Comparison of ENCODE assay signal across 9 mouse cellular contexts in the genomic region with DNA sequence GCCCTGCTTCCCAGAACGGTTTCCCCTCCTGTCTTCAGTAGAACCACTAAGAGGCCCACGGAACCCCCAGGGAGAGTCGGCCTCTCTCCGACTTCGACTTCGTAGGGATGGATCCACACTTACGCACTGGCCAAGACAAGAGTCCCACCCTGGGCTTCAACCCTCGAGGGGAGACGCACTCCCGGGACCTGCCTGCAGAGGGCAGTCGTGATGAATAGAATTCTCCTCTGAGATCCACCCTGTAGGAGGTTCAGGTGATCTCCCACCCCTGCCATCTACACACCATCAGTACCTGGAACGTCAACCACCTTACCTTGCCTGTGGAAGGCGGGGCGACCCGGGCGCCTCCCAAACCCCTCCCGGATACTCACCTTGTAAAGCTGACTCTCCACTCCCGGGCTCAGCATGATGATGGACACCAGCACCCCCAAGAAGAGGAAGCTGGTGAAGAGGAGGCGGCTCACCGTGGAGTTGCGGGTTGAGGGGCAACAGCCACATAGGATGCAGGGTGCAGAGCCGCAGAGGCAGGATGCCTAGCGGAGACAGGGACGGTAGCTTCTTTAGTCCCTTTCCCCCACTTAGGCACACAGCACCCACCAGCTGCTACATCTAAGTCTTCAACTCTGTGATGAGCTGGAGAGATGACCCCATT. TPM values are rescaled to one million over a fixed set of nuclear protein-coding genes. Genes with fewer than 3 reads are reported as not detected.
DNase-seq lines count a peak whose midpoint lies in the region; ATAC-seq and TF ChIP-seq lines count a peak whose summit lies in the region.
"Had no signal": no experiment of that assay in that cellular context is flagged by ENCODE, and none has a peak within 500 bp of the region (broad histone marks: within the 10 kb centered on the region; RNA-seq: fewer than 3 reads in every experiment).

No protein-coding gene starts in this region.

- peak; percentile 84 for TF ChIP-seq CTCF in heart, adult 2 months (IDR thresholded peaks at IDR 0.05)
- TF ChIP-seq CTCF in lung, embryonic 14.5 days (IDR thresholded peaks at IDR 0.05; ENCODE audit: low read depth), result peak; percentile 77

- peak; percentile 25 to 50 for DNase-seq in CD8-positive naive resting alpha-beta T cell, adult 2 months (ENCODE audit: low read depth in 2 of 2, low spot score in 2 of 2)
- DNase-seq in ZHBTc4 (ENCODE audit: low read depth, low spot score), result peak; percentile 88
- peak; percentile 77 for DNase-seq in embryo, embryonic 9.5 days (ENCODE audit: extremely low spot score)
- DNase-seq in heart, adult 2 months, result peak; percentile 45 to 78
- DNase-seq in kidney, postnatal 14 days, result peak; percentile 66
- peak; percentile 79 for DNase-seq in lung, embryonic 14.5 days
- peak; percentile 83 for DNase-seq in retina, embryonic 14.5 days (ENCODE audit: low spot score)
- peak; percentile 56 to 59 for DNase-seq in urinary bladder, postnatal 36 days (ENCODE audit: low spot score in 2 of 2)

- H3K79me2 ChIP-seq in heart, adult 2 months (replicated peaks; ENCODE audit: control insufficient read depth, insufficient read depth, low read length), result no peaks in the 10 kb centered on the region

- no peak for ATAC-seq in lung, embryonic 14.5 days (ENCODE audit: insufficient read depth)

- no peak overlapping the region for H3K4me3 ChIP-seq in heart, adult 2 months
- H3K4me3 ChIP-seq in lung, embryonic 14.5 days (ENCODE audit: low read depth, low read length), result no peak overlapping the region

- no peak for TF ChIP-seq POLR2A in heart, adult 2 months (IDR thresholded peaks at IDR 0.05; ENCODE audit: insufficient read depth, low read depth, low read length)

- no peaks in the 10 kb centered on the region for H3K4me1 ChIP-seq in heart, adult 2 months (ENCODE audit: control insufficient read depth, insufficient read depth, low read length)
- no peaks in the 10 kb centered on the region; the same call in 1 of the 2 replicates for H3K4me1 ChIP-seq in lung, embryonic 14.5 days (ENCODE audit: insufficient read depth)

- WGBS in heart, adult 2 months, result 19% methylated on average over 24 of the region's 24 CpGs
- WGBS in lung, embryonic 14.5 days, result 21% methylated on average over 24 of the region's 24 CpGs

- no peak overlapping the region for H3K27ac ChIP-seq in heart, adult 2 months
- no peak overlapping the region for H3K27ac ChIP-seq in lung, embryonic 14.5 days (ENCODE audit: low read depth)

- intact Hi-C loops in heart, adult 2 months (cut with DNase I), result loop anchor here (1.0 kb wide), 1 partner anchor 27 kb away; no protein-coding TSS in a partner anchor

- TF ChIP-seq EP300 in heart, adult 2 months (IDR thresholded peaks at IDR 0.05; ENCODE audit: insufficient read depth, low read depth, low read length), result no peak

- H3K27me3 ChIP-seq in heart, adult 2 months (ENCODE audit: control insufficient read depth, insufficient read depth, low read length), result no peaks in the 10 kb centered on the region
- H3K27me3 ChIP-seq in lung, embryonic 14.5 days (ENCODE audit: insufficient read depth, low read length), result no peaks in the 10 kb centered on the region

- H3K9me3 ChIP-seq in lung, embryonic 14.5 days (ENCODE audit: low read depth, low read length), result no peaks in the 10 kb centered on the region

- no peaks in the 10 kb centered on the region for H3K36me3 ChIP-seq in heart, adult 2 months (ENCODE audit: control insufficient read depth, insufficient read depth, low read length)
- no peaks in the 10 kb centered on the region for H3K36me3 ChIP-seq in lung, embryonic 14.5 days (ENCODE audit: insufficient read depth)

- no peak overlapping the region for H3K9ac ChIP-seq in heart, adult 2 months (ENCODE audit: low read depth, low read length)
- no peak overlapping the region for H3K9ac ChIP-seq in lung, embryonic 14.5 days

- no peak overlapping the region for H3K4me2 ChIP-seq in lung, embryonic 14.5 days

RNA-seq across cellular contexts. Expression of a gene that starts 14.2 kb away (rescaled TPM):
- total RNA-seq in heart, adult 2 months (2021), result 1 to 10 TPM; 1.8 to 2.8 TPM
- 1.4 and 1.8 TPM in 2 replicates for polyA plus RNA-seq in heart, adult 2 months (2012; rRNA removed)
- 18.2 and 22.2 TPM in 2 replicates for polyA plus RNA-seq in lung, embryonic 14.5 days (2014; fragmentation: Nextera tagmentation; extraction: Ambion mirVana)

RNA-seq across cellular contexts. Expression of a gene that starts 42.6 kb away (rescaled TPM):
- total RNA-seq in heart, adult 2 months (2021), result not detected
- polyA plus RNA-seq in heart, adult 2 months (2012; rRNA removed), result not detected in 2 replicates
- not detected in 2 replicates for polyA plus RNA-seq in lung, embryonic 14.5 days (2014; fragmentation: Nextera tagmentation; extraction: Ambion mirVana)
- total RNA-seq: layer of hippocampus, adult 18-20 months had no signal

RNA-seq across cellular contexts. Expression of a gene that starts 43.6 kb away (rescaled TPM):
- 1,000 to 10,000 TPM; 5,566 to 6,234 TPM for total RNA-seq in heart, adult 2 months (2021)
- polyA plus RNA-seq in heart, adult 2 months (2012; rRNA removed), result 6,657 and 8,958 TPM in 2 replicates
- 4.7 and 28.1 TPM in 2 replicates for polyA plus RNA-seq in lung, embryonic 14.5 days (2014; fragmentation: Nextera tagmentation; extraction: Ambion mirVana)

RNA-seq across cellular contexts. Expression of a gene that starts 43.6 kb away (rescaled TPM):
- total RNA-seq in heart, adult 2 months (2021), result not detected
- polyA plus RNA-seq in heart, adult 2 months (2012; rRNA removed), result 0.27 and 0.73 TPM in 2 replicates
- polyA plus RNA-seq in lung, embryonic 14.5 days (2014; fragmentation: Nextera tagmentation; extraction: Ambion mirVana), result not detected in 2 replicates

Comparison
In these comparisons a context has a peak if more than half of its experiments do, and no peak if none do; other contexts are left out.
1. DNase-seq: peak in every context shown above with its lines; median percentile 88 in ZHBTc4; 83 in retina, embryonic 14.5 days; 79 in lung, embryonic 14.5 days; 77 in embryo, embryonic 9.5 days; 66 in kidney, postnatal 14 days; 62 in heart, adult 2 months; 58 in urinary bladder, postnatal 36 days; 38 in CD8-positive naive resting alpha-beta T cell, adult 2 months.
2. RNA of a gene that starts 43.6 kb away (polyA plus RNA-seq): 6,657 to 8,958 TPM in heart, adult 2 months; 4.7 to 28.1 TPM in lung, embryonic 14.5 days; every median in the first group is over 100 times any median in the second.